Mouse (Mus musculus): ENCODE data around the gene Ccdc34. TPM values are rescaled to one million over a fixed set of nuclear protein-coding genes. Genes with fewer than 3 reads are reported as not detected.

Ccdc34 gene
- total and polyA plus RNA-seq, 3 experiments: 17.5 to 65.5 (median 33.9) TPM

- no peaks in the 10 kb centered on the region for H3K36me3 ChIP-seq (replicated peaks)
- no peak for ATAC-seq (ENCODE audit: extremely low read depth, insufficient number of reproducible peaks, low FRiP score, poor library complexity, severe bottlenecking)
- no peaks in the 10 kb centered on the region; the same call in 1 of the 2 replicates for H3K27me3 ChIP-seq (ENCODE audit: insufficient read depth, low read length)
- no peak for TF ChIP-seq POLR2AphosphoS5 (IDR thresholded peaks at IDR 0.05; ENCODE audit: insufficient replicate concordance, low read depth, low read length)
- no peak for TF ChIP-seq GATA2 (IDR thresholded peaks at IDR 0.05; ENCODE audit: borderline replicate concordance, low read depth, low read length)
- TF ChIP-seq TAL1 (conservative IDR thresholded peaks at IDR 0.05; ENCODE audit: low read depth, low read length): no peak
- no peak for TF ChIP-seq GATA1 (IDR thresholded peaks at IDR 0.05; ENCODE audit: borderline replicate concordance, low read length)
- TF ChIP-seq CTCF (IDR thresholded peaks at IDR 0.05; ENCODE audit: low read depth, low read length): no peak
- H3K9me3 ChIP-seq (replicated peaks): no peaks in the 10 kb centered on the region
- DNase-seq (ENCODE audit: low spot score): no peak
- H3K4me1 ChIP-seq (ENCODE audit: insufficient read depth, low read depth, low read length): peaks cover 21% of the 10 kb centered on the region
- no peak overlapping the region for H3K4me3 ChIP-seq (ENCODE audit: low read depth, low read length)
These were observed 62.9 kb downstream of the Ccdc34 start for GRCm38 (mm10) chr2:110080532-110080931.

DNA sequence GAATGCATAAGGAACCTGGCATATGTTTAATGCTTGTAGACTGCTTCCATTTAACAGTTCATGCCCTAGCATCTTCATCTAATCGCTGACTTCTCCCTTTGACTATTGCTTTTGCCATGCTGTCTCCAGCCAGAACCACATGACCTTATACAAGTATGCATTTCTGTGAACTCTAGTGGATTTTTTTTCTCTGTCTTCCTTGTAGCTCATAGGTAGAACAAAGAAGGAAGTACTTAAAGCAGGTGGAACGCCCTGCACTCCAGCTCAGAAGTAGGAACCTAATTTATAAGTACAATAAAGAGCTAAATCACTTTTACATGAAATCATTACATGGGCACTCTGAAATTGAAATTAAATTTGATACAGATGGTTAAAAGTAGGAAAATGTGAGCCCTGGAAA, 65.4 kb downstream of the Ccdc34 start:
- H3K4me3 ChIP-seq (ENCODE audit: low read depth, low read length): no peak overlapping the region
- no peaks in the 10 kb centered on the region; the same call in 1 of the 2 replicates for H3K27me3 ChIP-seq (ENCODE audit: insufficient read depth, low read length)
- DNase-seq (ENCODE audit: low spot score) (no peak), ATAC-seq (ENCODE audit: extremely low read depth, insufficient number of reproducible peaks, low FRiP score, poor library complexity, severe bottlenecking) (no peak)
- H3K36me3 ChIP-seq (replicated peaks): no peaks in the 10 kb centered on the region
- H3K9me3 ChIP-seq (replicated peaks): no peaks in the 10 kb centered on the region
- TF ChIP-seq GATA1 (IDR thresholded peaks at IDR 0.05; ENCODE audit: borderline replicate concordance, low read length) (no peak), GATA2 (IDR thresholded peaks at IDR 0.05; ENCODE audit: borderline replicate concordance, low read depth, low read length) (no peak), TAL1 (conservative IDR thresholded peaks at IDR 0.05; ENCODE audit: low read depth, low read length) (no peak), POLR2AphosphoS5 (IDR thresholded peaks at IDR 0.05; ENCODE audit: insufficient replicate concordance, low read depth, low read length) (no peak), CTCF (IDR thresholded peaks at IDR 0.05; ENCODE audit: low read depth, low read length) (no peak)
- peaks cover 15% of the 10 kb centered on the region for H3K4me1 ChIP-seq (ENCODE audit: insufficient read depth, low read depth, low read length)

DNA sequence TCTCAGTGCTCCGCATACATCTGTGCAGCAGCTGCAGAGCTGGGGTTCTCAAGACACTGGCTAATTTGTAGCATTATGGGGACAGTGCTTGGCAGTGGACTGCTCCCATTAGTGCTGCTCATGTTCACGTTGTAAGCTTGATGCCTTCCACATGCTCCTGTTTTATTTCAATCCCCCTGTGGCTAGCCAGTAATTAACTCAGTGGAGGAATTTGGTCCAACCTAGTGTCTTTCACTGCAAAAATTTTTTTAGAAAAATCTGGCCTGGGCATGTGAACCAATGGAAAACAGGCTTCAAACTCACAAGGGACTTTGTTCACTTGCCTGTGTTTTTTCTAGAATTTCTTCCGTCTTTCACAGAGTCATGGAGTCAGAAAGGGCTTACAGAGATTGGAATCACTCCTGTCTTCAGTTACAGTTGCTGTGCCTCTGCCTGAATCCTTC, 68.1 kb downstream of the Ccdc34 start:
- no peak for DNase-seq (ENCODE audit: low spot score)
- peaks cover 6% of the 10 kb centered on the region; the same call in 1 of the 2 replicates for H3K27me3 ChIP-seq (ENCODE audit: insufficient read depth, low read length)
- H3K4me1 ChIP-seq (ENCODE audit: insufficient read depth, low read depth, low read length): peaks cover under 1% of the 10 kb centered on the region; the same call in 1 of the 2 replicates
- H3K36me3 ChIP-seq (replicated peaks): no peaks in the 10 kb centered on the region
- no peak overlapping the region for H3K4me3 ChIP-seq (ENCODE audit: low read depth, low read length)
- no peaks in the 10 kb centered on the region for H3K9me3 ChIP-seq (replicated peaks)
- no peak for TF ChIP-seq POLR2AphosphoS5 (IDR thresholded peaks at IDR 0.05; ENCODE audit: insufficient replicate concordance, low read depth, low read length)
- no peak for TF ChIP-seq CTCF (IDR thresholded peaks at IDR 0.05; ENCODE audit: low read depth, low read length)
- no peak for TF ChIP-seq TAL1 (conservative IDR thresholded peaks at IDR 0.05; ENCODE audit: low read depth, low read length)
- no peak for TF ChIP-seq GATA1 (IDR thresholded peaks at IDR 0.05; ENCODE audit: borderline replicate concordance, low read length)
- ATAC-seq (ENCODE audit: extremely low read depth, insufficient number of reproducible peaks, low FRiP score, poor library complexity, severe bottlenecking): no peak

DNA sequence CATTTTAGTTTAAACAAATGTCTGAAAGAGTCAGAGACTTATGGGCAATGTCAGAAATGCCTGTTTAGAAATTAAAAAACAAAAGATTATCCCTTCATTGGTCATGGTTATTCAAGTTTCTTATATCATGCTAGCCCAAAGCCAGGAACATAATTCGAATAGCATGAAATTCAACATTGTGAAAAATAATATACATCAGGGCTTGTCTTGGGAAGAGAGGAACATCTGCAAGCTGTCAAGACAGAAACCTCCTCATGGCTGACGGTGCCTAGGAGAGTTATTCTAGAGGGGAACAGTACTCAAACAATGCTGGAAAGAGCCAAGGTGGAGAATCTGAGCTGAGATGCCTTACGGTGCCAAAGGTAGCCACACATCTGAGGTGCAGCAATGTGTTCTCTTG, 96.5 kb downstream of the Ccdc34 start:
- H3K9me3 ChIP-seq (replicated peaks): no peaks in the 10 kb centered on the region
- H3K36me3 ChIP-seq (replicated peaks): no peaks in the 10 kb centered on the region
- TF ChIP-seq TAL1 (conservative IDR thresholded peaks at IDR 0.05; ENCODE audit: low read depth, low read length): no peak
- TF ChIP-seq GATA2 (IDR thresholded peaks at IDR 0.05; ENCODE audit: borderline replicate concordance, low read depth, low read length): no peak
- no peak for TF ChIP-seq POLR2AphosphoS5 (IDR thresholded peaks at IDR 0.05; ENCODE audit: insufficient replicate concordance, low read depth, low read length)
- no peak for TF ChIP-seq GATA1 (IDR thresholded peaks at IDR 0.05; ENCODE audit: borderline replicate concordance, low read length)
- DNase-seq (ENCODE audit: low spot score) (no peak), ATAC-seq (ENCODE audit: extremely low read depth, insufficient number of reproducible peaks, low FRiP score, poor library complexity, severe bottlenecking) (no peak)
- no peaks in the 10 kb centered on the region for H3K4me1 ChIP-seq (ENCODE audit: insufficient read depth, low read depth, low read length)
- H3K4me3 ChIP-seq (ENCODE audit: low read depth, low read length): no peak overlapping the region
- H3K27me3 ChIP-seq (ENCODE audit: insufficient read depth, low read length): no peaks in the 10 kb centered on the region

GRCm38 (mm10) chr2:110129396-110129795, 111.8 kb downstream of the Ccdc34 start:
- Histone ChIP-seq H3K36me3 (replicated peaks) (no peaks in the 10 kb centered on the region), H3K9me3 (replicated peaks) (no peaks in the 10 kb centered on the region), H3K4me1 (ENCODE audit: insufficient read depth, low read depth, low read length) (no peaks in the 10 kb centered on the region), H3K4me3 (ENCODE audit: low read depth, low read length) (no peak overlapping the region), H3K27me3 (ENCODE audit: insufficient read depth, low read length) (0 out of 2 replicates have a peak, but pooled peaks cover 2% of the 10 kb centered on the region)
- no peak for ATAC-seq (ENCODE audit: extremely low read depth, insufficient number of reproducible peaks, low FRiP score, poor library complexity, severe bottlenecking)
- TF ChIP-seq GATA2 (IDR thresholded peaks at IDR 0.05; ENCODE audit: borderline replicate concordance, low read depth, low read length): no peak
- no peak for TF ChIP-seq TAL1 (conservative IDR thresholded peaks at IDR 0.05; ENCODE audit: low read depth, low read length)
- TF ChIP-seq GATA1 (IDR thresholded peaks at IDR 0.05; ENCODE audit: borderline replicate concordance, low read length): no peak
- no peak for DNase-seq (ENCODE audit: low spot score)

GRCm38 (mm10) chr2:110131573-110131972, 114.0 kb downstream of the Ccdc34 start:
- Histone ChIP-seq H3K4me1 (ENCODE audit: insufficient read depth, low read depth, low read length) (no peaks in the 10 kb centered on the region), H3K36me3 (replicated peaks) (no peaks in the 10 kb centered on the region), H3K27me3 (ENCODE audit: insufficient read depth, low read length) (0 out of 2 replicates have a peak, but pooled peaks cover 2% of the 10 kb centered on the region), H3K9me3 (replicated peaks) (no peaks in the 10 kb centered on the region), H3K4me3 (ENCODE audit: low read depth, low read length) (no peak overlapping the region)
- DNase-seq (ENCODE audit: low spot score): no peak
- no peak for TF ChIP-seq POLR2AphosphoS5 (IDR thresholded peaks at IDR 0.05; ENCODE audit: insufficient replicate concordance, low read depth, low read length)
- no peak for TF ChIP-seq CTCF (IDR thresholded peaks at IDR 0.05; ENCODE audit: low read depth, low read length)
- TF ChIP-seq GATA2 (IDR thresholded peaks at IDR 0.05; ENCODE audit: borderline replicate concordance, low read depth, low read length): no peak
- TF ChIP-seq GATA1 (IDR thresholded peaks at IDR 0.05; ENCODE audit: borderline replicate concordance, low read length): no peak
- TF ChIP-seq TAL1 (conservative IDR thresholded peaks at IDR 0.05; ENCODE audit: low read depth, low read length): no peak
- ATAC-seq (ENCODE audit: extremely low read depth, insufficient number of reproducible peaks, low FRiP score, poor library complexity, severe bottlenecking): no peak

All from G1E (cell line).